Mouse (Mus musculus): Measurements from ENCODE around the gene Il6ra.

DNA sequence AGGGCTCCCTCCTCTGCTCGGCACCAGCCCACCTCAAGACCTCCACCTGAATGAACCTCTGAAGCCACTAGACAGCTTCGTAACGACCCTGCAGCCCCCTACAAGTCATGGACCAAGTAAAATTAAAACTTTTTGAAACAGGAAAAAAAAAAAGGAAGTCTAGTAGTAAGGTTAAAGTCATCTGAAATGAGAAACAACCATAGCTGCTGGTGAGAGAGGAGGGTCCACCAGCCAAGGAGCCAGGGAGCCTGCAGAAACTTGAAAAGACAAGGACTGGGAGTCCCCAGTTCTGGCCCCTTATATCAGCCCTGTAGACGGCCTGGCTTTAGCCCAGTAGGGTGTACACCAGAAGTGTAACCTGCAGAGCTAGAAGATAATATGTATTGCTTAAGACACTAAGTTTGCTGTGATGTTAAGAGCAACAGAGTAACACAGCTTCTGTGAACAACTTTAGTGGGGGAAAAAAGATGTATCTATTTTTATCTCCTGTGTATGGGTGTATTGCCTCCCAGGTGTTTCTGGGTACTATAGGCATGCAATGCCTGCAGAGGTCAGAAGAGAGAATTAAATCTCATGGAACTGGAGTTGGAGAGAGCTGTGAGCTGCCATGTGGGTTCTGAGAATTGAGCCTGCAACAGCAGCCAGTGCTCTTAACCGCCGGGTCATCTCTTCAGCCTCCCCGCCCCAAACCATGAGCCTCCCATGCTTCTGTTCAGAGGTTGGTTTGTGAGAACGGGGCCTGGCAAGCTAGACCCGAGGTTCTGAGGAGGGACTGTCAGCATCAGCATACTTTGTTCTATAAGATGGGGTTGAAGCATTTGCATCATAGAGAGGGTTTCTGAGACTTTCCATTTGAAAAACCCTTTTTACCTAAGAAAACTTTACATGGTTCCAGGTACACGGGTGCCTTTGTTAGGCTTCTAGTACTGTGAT, 91.2 kb downstream of the Il6ra start:
- TF ChIP-seq CTCF (IDR thresholded peaks at IDR 0.05; ENCODE audit: low read depth) (no peak), EP300 (IDR thresholded peaks at IDR 0.05; ENCODE audit: low read depth) (no peak)
